Mouse (Mus musculus) heart, postnatal 0 days (tissue): ENCODE results near the gene Fgfr2.
"Not testable (repeated sequence)": the region's sequence is repeated elsewhere in the genome, so short reads cannot be mapped to it uniquely, and the experiment has no call there.

Experiments used
- CTCF ChIP-seq: IDR thresholded peaks from 2 replicates; pipeline ENCODE4 v1.5.1; 2016; ENCODE audit warnings: antibody characterized with exemption, control low read depth, low read depth
- EP300 ChIP-seq: IDR thresholded peaks from 2 replicates; pipeline ENCODE4 v1.6.1; 2016; ENCODE audit warnings: antibody characterized with exemption, low read depth

GRCm38 (mm10) chr7:132502445-132502844 lies 620.7 kb downstream of the Fgfr2 start:
- TF ChIP-seq CTCF, EP300: not testable (repeated sequence)
